Mouse (Mus musculus) CH12.LX (cell line): ENCODE results near the gene Bok. TPM values are rescaled to one million over a fixed set of nuclear protein-coding genes. Genes with fewer than 3 reads are reported as not detected.

Experiments
- DNase-seq: peaks from one replicate; pipeline ENCODE4 v3.0.0-alpha.2; 2013; ENCODE audit errors: extremely low read depth
- H3K27ac ChIP-seq: 2 replicates; pipeline ENCODE4 v1.5.1; 2012; ENCODE audit warnings: low read depth, mild to moderate bottlenecking, control low read depth, moderate library complexity; ENCODE audit not compliant: insufficient read depth
- H3K27me3 ChIP-seq: replicated peaks from 2 replicates; pipeline ENCODE3; 2012; ENCODE audit warnings: inconsistent platforms
- H3K36me3 ChIP-seq, 2 experiments: replicated peaks in 1 of 2; 2 replicates each; pipeline versions ENCODE3 to v1.6.1; 2012; ENCODE audit warnings: inconsistent platforms in 1 of 2, low read length in 1 of 2, mild to moderate bottlenecking in 1 of 2, mixed read lengths in 1 of 2, moderate library complexity in 1 of 2; ENCODE audit not compliant: control insufficient read depth in 1 of 2, insufficient read depth in 1 of 2
- H3K4me1 ChIP-seq, 2 experiments: 2 replicates each; pipeline ENCODE4 v1.6.1; 2012; ENCODE audit warnings: inconsistent platforms in 1 of 2, moderate library complexity in 1 of 2; ENCODE audit not compliant: insufficient read depth in 2 of 2, control insufficient read depth in 1 of 2
- H3K4me2 ChIP-seq: 2 replicates; pipeline ENCODE4 v1.6.1; 2012; ENCODE audit warnings: low read depth, mild to moderate bottlenecking, control low read depth; ENCODE audit not compliant: poor library complexity, insufficient read depth, severe bottlenecking
- H3K4me3 ChIP-seq, 3 experiments: fragments of 150-350 bp in 1 of 3; sonication (generic) in 1 of 3; replicated peaks in 1 of 3; 2 replicates each; pipeline versions ENCODE3 to v1.5.1; 2011 to 2012; ENCODE audit warnings: low read depth in 2 of 3, low read length in 2 of 3, mild to moderate bottlenecking in 2 of 3, moderate library complexity in 2 of 3, control low read depth in 1 of 3, improper control_type of control experiment in 1 of 3, inconsistent platforms in 1 of 3, mixed read lengths in 1 of 3; ENCODE audit not compliant: poor library complexity in 1 of 3
- H3K79me2 ChIP-seq: replicated peaks from 2 replicates; pipeline ENCODE4 v1.6.1; 2012; ENCODE audit warnings: mild to moderate bottlenecking, moderate library complexity; ENCODE audit not compliant: control insufficient read depth, poor library complexity, insufficient read depth, severe bottlenecking; ENCODE audit errors: extremely low read depth
- H3K9ac ChIP-seq: 2 replicates; pipeline ENCODE4 v1.6.1; 2012; ENCODE audit warnings: low read depth, mild to moderate bottlenecking, control low read depth, moderate library complexity; ENCODE audit not compliant: insufficient read depth
- H3K9me3 ChIP-seq: replicated peaks from 2 replicates; pipeline ENCODE3; 2012; ENCODE audit warnings: low read length, inconsistent platforms, mixed read lengths
- BHLHE40 ChIP-seq: IDR thresholded peaks from 2 replicates; pipeline ENCODE4 v1.6.1; 2011; ENCODE audit warnings: mild to moderate bottlenecking, low read depth, low read length, improper control_type of control experiment
- CHD1 ChIP-seq: IDR thresholded peaks from 2 replicates; pipeline ENCODE4 v1.6.1; 2012; ENCODE audit warnings: low read depth, low read length, improper control_type of control experiment, inconsistent platforms
- CHD2 ChIP-seq: IDR thresholded peaks from 2 replicates; pipeline ENCODE4 v1.6.1; 2011; ENCODE audit warnings: low read length, improper control_type of control experiment
- CTCF ChIP-seq, 2 experiments: IDR thresholded peaks in 1 of 2; conservative IDR thresholded peaks in 1 of 2; 2 replicates each; pipeline ENCODE4 v1.5.1; 2011 to 2012; ENCODE audit warnings: low read depth in 2 of 2, low read length in 2 of 2, improper control_type of control experiment in 1 of 2, inconsistent platforms in 1 of 2, mild to moderate bottlenecking in 1 of 2, moderate library complexity in 1 of 2
- E2F4 ChIP-seq: IDR thresholded peaks from 2 replicates; pipeline ENCODE4 v1.6.1; 2011; ENCODE audit warnings: low read depth, low read length, improper control_type of control experiment; ENCODE audit not compliant: insufficient replicate concordance
- ETS1 ChIP-seq: conservative IDR thresholded peaks from 2 replicates; pipeline ENCODE4 v1.6.1; 2012; ENCODE audit warnings: low read depth, mild to moderate bottlenecking, inconsistent platforms, low read length, improper control_type of control experiment, moderate library complexity
- GABPA ChIP-seq: IDR thresholded peaks from 2 replicates; pipeline ENCODE4 v1.6.1; 2012; ENCODE audit warnings: low read depth, low read length, improper control_type of control experiment, inconsistent platforms; ENCODE audit not compliant: insufficient replicate concordance
- JUND ChIP-seq: conservative IDR thresholded peaks from 2 replicates; pipeline ENCODE4 v1.6.1; 2011; ENCODE audit warnings: low read depth, low read length, improper control_type of control experiment
- MAFK ChIP-seq: IDR thresholded peaks from 2 replicates; pipeline ENCODE4 v1.6.1; 2011; ENCODE audit warnings: low read length, improper control_type of control experiment; ENCODE audit not compliant: insufficient replicate concordance
- MAX ChIP-seq: IDR thresholded peaks from 2 replicates; pipeline ENCODE4 v1.6.1; 2011; ENCODE audit warnings: low read length, improper control_type of control experiment
- MAZ ChIP-seq: IDR thresholded peaks from 2 replicates; pipeline ENCODE4 v1.6.1; 2012; ENCODE audit warnings: low read depth, mild to moderate bottlenecking, inconsistent platforms, low read length, improper control_type of control experiment, moderate library complexity
- NRF1 ChIP-seq: IDR thresholded peaks from 2 replicates; pipeline ENCODE4 v1.6.1; 2014; ENCODE audit warnings: low read depth, mild to moderate bottlenecking, inconsistent platforms, low read length, improper control_type of control experiment, moderate library complexity
- POLR2AphosphoS2 ChIP-seq: IDR thresholded peaks from 2 replicates; pipeline ENCODE4 v1.6.1; 2011; ENCODE audit warnings: low read depth, low read length, improper control_type of control experiment
- RCOR1 ChIP-seq: conservative IDR thresholded peaks from 2 replicates; pipeline ENCODE4 v1.6.1; 2012; ENCODE audit warnings: low read depth, mild to moderate bottlenecking, inconsistent platforms, low read length, improper control_type of control experiment
- SMC3 ChIP-seq: IDR thresholded peaks from 2 replicates; pipeline ENCODE4 v1.6.1; 2011; ENCODE audit warnings: low read depth, low read length, improper control_type of control experiment
- TBP ChIP-seq: conservative IDR thresholded peaks from 2 replicates; pipeline ENCODE4 v1.6.1; 2011; ENCODE audit warnings: low read depth, low read length, improper control_type of control experiment
- TCF12 ChIP-seq: IDR thresholded peaks from 2 replicates; pipeline ENCODE4 v1.6.1; 2014; ENCODE audit warnings: low read depth, mild to moderate bottlenecking, inconsistent platforms, low read length, improper control_type of control experiment
- USF2 ChIP-seq: conservative IDR thresholded peaks from 2 replicates; pipeline ENCODE4 v1.6.1; 2011; ENCODE audit warnings: low read depth, low read length, improper control_type of control experiment
- ZMIZ1 ChIP-seq: IDR thresholded peaks from 2 replicates; pipeline ENCODE4 v1.6.1; 2012; ENCODE audit warnings: low read depth, mild to moderate bottlenecking, inconsistent platforms, low read length, improper control_type of control experiment
- ZNF384 ChIP-seq: IDR thresholded peaks from 2 replicates; pipeline ENCODE4 v1.6.1; 2012; ENCODE audit warnings: low read depth, low read length, improper control_type of control experiment, inconsistent platforms
- dilution Hi-C: fragments of 300-500 bp; cut with MboI; formaldehyde crosslinking; loops from 2 replicates; pipeline ENCODE4 v1.14.3; 2020; ENCODE audit warnings: low sequenced_read_pairs; ENCODE audit not compliant: extremely low pct_unique_long_range_greater_than_20kb, extremely low pct_ligation_motif_present
- in situ Hi-C: fragments of 300-500 bp; cut with MboI; formaldehyde crosslinking; loops from 3 replicates; pipeline ENCODE4 v1.14.3; 2019; ENCODE audit warnings: low sequenced_read_pairs, low pct_ligation_motif_present, low pct_unique_long_range_greater_than_20kb, mixed read lengths
- polyA plus RNA-seq: library from polyadenylated mRNA; unstranded; fragments of >175 nt; gene quantifications from 2 replicates; pipeline ENCODE4 v1.2.1, GENCODE M21; 2012; ENCODE audit warnings: low read depth; ENCODE audit not compliant: insufficient read length
- total RNA-seq, 2 experiments: library from RNA; depleted of rRNA; stranded (reverse); fragments of 300-350 nt in 1 of 2; fragments of >200 nt in 1 of 2; gene quantifications; 2 replicates each; pipeline ENCODE4 v1.2.3; 2012 to 2014

Gene Bok
- total and polyA plus RNA-seq, 3 experiments = 0.08 TPM; not detected in 2

DNA sequence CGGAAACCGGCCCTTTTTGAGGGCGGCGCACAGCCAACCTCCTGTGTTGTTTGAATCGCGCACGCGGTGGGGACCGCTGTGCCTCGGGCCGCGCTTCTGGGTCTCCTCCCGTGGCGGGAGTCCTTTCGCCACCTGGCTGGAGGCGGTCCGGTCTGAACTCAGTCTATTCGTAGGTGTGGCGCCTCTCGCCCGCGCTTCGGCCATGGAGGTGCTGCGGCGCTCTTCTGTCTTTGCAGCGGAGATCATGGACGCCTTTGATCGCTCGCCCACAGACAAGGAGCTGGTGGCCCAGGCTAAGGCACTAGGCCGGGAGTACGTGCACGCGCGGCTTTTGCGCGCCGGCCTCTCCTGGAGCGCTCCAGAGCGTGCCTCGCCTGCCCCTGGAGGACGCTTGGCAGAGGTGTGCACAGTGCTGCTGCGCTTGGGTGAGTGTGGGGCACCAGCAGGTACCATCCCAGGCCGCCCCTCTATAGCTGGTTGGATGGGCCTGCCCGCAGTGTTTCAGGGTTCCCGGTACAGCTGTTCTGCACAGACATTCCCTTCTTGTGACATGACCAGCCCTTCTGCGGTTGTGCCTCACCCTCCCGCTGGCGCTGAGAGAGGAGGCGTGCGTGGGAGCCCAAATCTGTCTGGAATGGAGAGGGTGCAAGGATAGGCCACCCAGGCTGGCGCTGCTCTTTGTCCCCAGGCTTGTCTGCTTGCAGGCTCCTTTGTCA lies 943 bp downstream of the Bok start:
- peaks cover 0 to 2% of the 10 kb centered on the region in 2 experiments for H3K36me3 ChIP-seq
- dilution Hi-C loops = no loop called here
- H3K4me2 ChIP-seq = peak overlapping the region; percentile 4; the same call in 1 of the 2 replicates
- in situ Hi-C loops = no loop called here
- no peak overlapping the region for H3K9ac ChIP-seq
- H3K79me2 ChIP-seq = no peaks in the 10 kb centered on the region
- H3K27me3 ChIP-seq = peaks cover 22% of the 10 kb centered on the region
- peaks cover 0 to 5% of the 10 kb centered on the region in 2 experiments; a peak in 1 of 4 replicates for H3K4me1 ChIP-seq
- TF ChIP-seq CHD1 (no peak), JUND (no peak), TBP (no peak), USF2 (no peak), RCOR1 (no peak), ETS1 (no peak), NRF1 (no peak)
- TF ChIP-seq, all 38 proteins: peak for 0
- no peak overlapping the region for H3K4me3 ChIP-seq
- no peak overlapping the region for H3K27ac ChIP-seq
- DNase-seq = no peak
- peaks cover 13% of the 10 kb centered on the region for H3K9me3 ChIP-seq

DNA sequence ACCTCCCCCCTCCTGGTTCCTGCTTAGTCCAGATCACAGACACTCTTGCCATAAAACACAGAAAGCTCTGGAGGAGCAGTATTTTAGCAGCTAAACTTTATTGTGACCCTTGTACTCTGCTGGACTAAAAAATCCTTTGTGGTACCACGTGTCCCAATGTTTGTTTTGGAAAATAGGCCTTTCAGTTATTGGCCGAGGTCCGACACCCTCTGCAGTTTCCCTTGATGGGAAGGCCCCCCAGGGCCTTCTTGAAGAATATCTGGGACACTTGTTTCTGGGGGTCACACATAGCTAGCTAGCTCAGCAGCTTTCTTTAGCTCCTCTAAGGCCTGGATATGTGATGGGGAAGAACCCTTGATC lies 1.5 kb downstream of the Bok start:
- DNase-seq = no peak
- in situ Hi-C loops (no loop called here), dilution Hi-C loops (no loop called here)
- H3K4me1 ChIP-seq = peaks cover 0 to 5% of the 10 kb centered on the region in 2 experiments; a peak in 1 of 4 replicates
- H3K9me3 ChIP-seq = peaks cover 11% of the 10 kb centered on the region
- no peak overlapping the region for H3K4me3 ChIP-seq
- no peak overlapping the region for H3K27ac ChIP-seq
- H3K79me2 ChIP-seq = no peaks in the 10 kb centered on the region
- H3K4me2 ChIP-seq = no peak overlapping the region
- H3K9ac ChIP-seq = no peak overlapping the region
- peaks cover 22% of the 10 kb centered on the region for H3K27me3 ChIP-seq
- TF ChIP-seq NRF1 (no peak), MAZ (no peak), MAX (no peak), E2F4 (no peak), SMC3 (no peak), GABPA (no peak), TCF12 (no peak), CHD2 (no peak), MAFK (no peak), ZMIZ1 (no peak), CTCF (conservative IDR thresholded peaks at IDR 0.05 in 1 of 2, IDR thresholded peaks at IDR 0.05 in 1 of 2; ENCODE audit: low read depth in 2 of 2, low read length in 2 of 2) (no peak), POLR2AphosphoS2 (no peak), TBP (no peak), BHLHE40 (no peak), ZNF384 (no peak)
- H3K36me3 ChIP-seq = peaks cover 0 to 2% of the 10 kb centered on the region in 2 experiments
